Mouse (Mus musculus) testis, adult 2 months (tissue): ENCODE measurements around the gene Gm28308.

Source experiments
- CTCF ChIP-seq: fragments of 200-500 bp; IDR thresholded peaks from 2 replicates; pipeline ENCODE4 v1.5.1; 2012; ENCODE audit warnings: low read depth, mild to moderate bottlenecking, inconsistent platforms, low read length, moderate library complexity; ENCODE audit not compliant: control insufficient read depth, insufficient read depth, insufficient replicate concordance
- POLR2A ChIP-seq: fragments of 200-500 bp; IDR thresholded peaks from 2 replicates; pipeline ENCODE4 v1.6.1; 2012; ENCODE audit warnings: low read depth, mild to moderate bottlenecking, inconsistent platforms, low read length, moderate library complexity; ENCODE audit not compliant: control insufficient read depth

DNA sequence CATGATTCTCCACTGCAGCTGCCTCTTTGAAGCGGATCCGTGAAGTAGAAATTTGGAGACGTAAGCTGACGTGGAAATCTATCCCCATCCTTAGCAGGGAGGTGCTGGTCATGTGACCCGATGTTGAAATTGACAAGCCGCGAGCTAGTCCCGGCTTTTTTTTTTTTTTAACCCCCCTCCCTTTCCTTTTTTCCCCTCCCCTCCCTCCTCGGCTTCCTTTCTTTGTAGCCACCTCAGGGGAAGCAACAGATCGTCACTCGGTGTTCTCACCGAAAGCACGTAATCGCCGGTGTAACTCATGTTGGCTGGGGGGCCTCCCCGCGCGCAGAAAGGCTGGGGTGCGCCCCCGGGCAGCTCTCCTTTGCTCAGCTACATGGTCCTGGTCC, 32.6 kb upstream of the Gm28308 start, which contains the start of gene Hoxa11:
- TF ChIP-seq CTCF: no peak
- TF ChIP-seq POLR2A: no peak
